Mouse (Mus musculus) hindbrain, embryonic 16.5 days (tissue): ENCODE measurements at regions not wholly inside any gene's neighbourhood (a gene's known extent, or its start where the extent isn't known, plus 50 kb on each side); places are given as distances from the start of the nearest gene placed in this dataset.

ENCODE experiments used
- ATAC-seq: fragments of 200-750 bp; cut with Nextera tagmentation; 2 replicates; pipeline ENCODE4 v1.8.0; 2017; ENCODE audit warnings: moderate TSS enrichment, moderate library complexity
- H3K27ac ChIP-seq: fragments of 300-500 bp; sonication (generic); 2 replicates; pipeline ENCODE4 v1.5.1; 2014; ENCODE audit warnings: low read depth, mild to moderate bottlenecking, control low read depth, low read length, moderate library complexity
- H3K27me3 ChIP-seq: fragments of 300-500 bp; sonication (generic); replicated peaks from 2 replicates; pipeline ENCODE4 v1.6.1; 2014; ENCODE audit warnings: low read length; ENCODE audit not compliant: control insufficient read depth, insufficient read depth
- H3K36me3 ChIP-seq: fragments of 300-500 bp; sonication (generic); 2 replicates; pipeline ENCODE4 v1.6.1; 2014; ENCODE audit warnings: mild to moderate bottlenecking, low read length, moderate library complexity, mixed read lengths; ENCODE audit not compliant: control insufficient read depth, insufficient read depth
- H3K4me1 ChIP-seq: fragments of 300-500 bp; sonication (generic); 2 replicates; pipeline ENCODE4 v1.6.1; 2014; ENCODE audit warnings: low read depth, low read length; ENCODE audit not compliant: control insufficient read depth, insufficient read depth
- H3K4me2 ChIP-seq: fragments of 300-500 bp; sonication (generic); 2 replicates; pipeline ENCODE4 v1.6.1; 2014; ENCODE audit warnings: mild to moderate bottlenecking, low read length, control low read depth, moderate library complexity
- H3K4me3 ChIP-seq: fragments of 300-500 bp; sonication (generic); 2 replicates; pipeline ENCODE4 v1.5.1; 2014; ENCODE audit warnings: mild to moderate bottlenecking, low read length, control low read depth, moderate library complexity
- H3K9ac ChIP-seq: fragments of 300-500 bp; sonication (generic); 2 replicates; pipeline ENCODE4 v1.6.1; 2014; ENCODE audit warnings: low read depth, mild to moderate bottlenecking, control low read depth, low read length, moderate library complexity
- H3K9me3 ChIP-seq: fragments of 300-500 bp; sonication (generic); 2 replicates; pipeline ENCODE4 v1.6.1; 2014; ENCODE audit warnings: mild to moderate bottlenecking, low read length, moderate library complexity; ENCODE audit not compliant: control insufficient read depth
- WGBS: fragments of 180-500 bp; shearing (Covaris S2); extraction: QIAGEN DNeasy Blood & Tissue Kit; methylation state at CpG from one replicate; pipeline ENCODE4 v1.1.7; 2014; 5-methylcytosine and 5-hydroxymethylcytosine counted together

GRCm38 (mm10) chr2:146694041-146694440, 161.6 kb upstream of the Kiz start:
- H3K4me2 ChIP-seq = peak overlapping the region; percentile 32
- H3K27me3 ChIP-seq = no peaks in the 10 kb centered on the region
- no peaks in the 10 kb centered on the region for H3K36me3 ChIP-seq
- no peaks in the 10 kb centered on the region for H3K4me1 ChIP-seq
- peaks cover 2% of the 10 kb centered on the region; the same call in 1 of the 2 replicates for H3K9me3 ChIP-seq
- WGBS = 20% methylated on average over 5 of the region's 5 CpGs
- H3K9ac ChIP-seq = no peak overlapping the region
- H3K27ac ChIP-seq = no peak overlapping the region
- peak; percentile 83 for ATAC-seq
- H3K4me3 ChIP-seq = no peak overlapping the region

- Histone ChIP-seq H3K27ac (no peak overlapping the region), H3K4me3 (no peak overlapping the region), H3K9ac (no peak overlapping the region), H3K4me2 (no peak overlapping the region), H3K4me1 (no peaks in the 10 kb centered on the region), H3K9me3 (peaks cover 2% of the 10 kb centered on the region; the same call in 1 of the 2 replicates), H3K36me3 (no peaks in the 10 kb centered on the region), H3K27me3 (no peaks in the 10 kb centered on the region)
- 95% methylated on average over 2 of the region's 2 CpGs for WGBS
- no peak for ATAC-seq
Observed at GRCm38 (mm10) chr2:146696277-146696676, 159.4 kb upstream of the Kiz start.

- H3K4me1 ChIP-seq = no peaks in the 10 kb centered on the region
- H3K4me2 ChIP-seq = no peak overlapping the region
- no peak overlapping the region for H3K9ac ChIP-seq
- no peak overlapping the region for H3K27ac ChIP-seq
- H3K36me3 ChIP-seq = no peaks in the 10 kb centered on the region
- H3K4me3 ChIP-seq = no peak overlapping the region
- no peaks in the 10 kb centered on the region for H3K9me3 ChIP-seq
- ATAC-seq = no peak
- no peaks in the 10 kb centered on the region for H3K27me3 ChIP-seq
- 92% methylated on average over 4 of the region's 4 CpGs for WGBS
Observed at GRCm38 (mm10) chr2:146696727-146697126, 158.9 kb upstream of the Kiz start.

GRCm38 (mm10) chr2:146710676-146711075, 145.0 kb upstream of the Kiz start:
- Histone ChIP-seq H3K4me1 (peaks cover 7% of the 10 kb centered on the region; the same call in 1 of the 2 replicates), H3K27me3 (no peaks in the 10 kb centered on the region), H3K36me3 (no peaks in the 10 kb centered on the region), H3K4me3 (no peak overlapping the region), H3K9me3 (no peaks in the 10 kb centered on the region), H3K9ac (no peak overlapping the region), H3K27ac (no peak overlapping the region), H3K4me2 (no peak overlapping the region)
- 27% methylated on average over 8 of the region's 8 CpGs for WGBS
- peak; percentile 97 for ATAC-seq

GRCm38 (mm10) chr2:146721184-146721715, 134.4 kb upstream of the Kiz start:
- no peak overlapping the region for H3K9ac ChIP-seq
- peaks cover 3% of the 10 kb centered on the region; the same call in 1 of the 2 replicates for H3K9me3 ChIP-seq
- WGBS = 17% methylated on average over 10 of the region's 10 CpGs
- no peaks in the 10 kb centered on the region for H3K36me3 ChIP-seq
- no peaks in the 10 kb centered on the region for H3K27me3 ChIP-seq
- H3K4me2 ChIP-seq = 0 out of 2 replicates have a peak overlapping the region, but pooled peaks have one; percentile 16
- no peak overlapping the region for H3K27ac ChIP-seq
- no peak for ATAC-seq
- no peak overlapping the region for H3K4me3 ChIP-seq
- H3K4me1 ChIP-seq = peaks cover 6% of the 10 kb centered on the region; the same call in 1 of the 2 replicates

GRCm38 (mm10) chr2:146722351-146723025, 133.2 kb upstream of the Kiz start:
- peak overlapping the region; percentile 21; the same call in 1 of the 2 replicates for H3K27ac ChIP-seq
- no peak for ATAC-seq
- WGBS = 13% methylated on average over 8 of the region's 8 CpGs

GRCm38 (mm10) chr2:146723172-146723571, 132.5 kb upstream of the Kiz start:
- WGBS = 15% methylated on average over 9 of the region's 9 CpGs
- Histone ChIP-seq H3K4me1 (peaks cover 6% of the 10 kb centered on the region; the same call in 1 of the 2 replicates), H3K27ac (no peak overlapping the region), H3K4me3 (no peak overlapping the region), H3K36me3 (no peaks in the 10 kb centered on the region), H3K9me3 (no peaks in the 10 kb centered on the region), H3K9ac (no peak overlapping the region), H3K27me3 (no peaks in the 10 kb centered on the region), H3K4me2 (peak overlapping the region; percentile 20; the same call in 1 of the 2 replicates)
- ATAC-seq = peak; percentile 76

More at GRCm38 (mm10) chr2:146722351-146723025, 133.2 kb upstream of the Kiz start:
- H3K4me1 ChIP-seq = peaks cover 6% of the 10 kb centered on the region; the same call in 1 of the 2 replicates
- no peaks in the 10 kb centered on the region for H3K27me3 ChIP-seq
- H3K9me3 ChIP-seq = no peaks in the 10 kb centered on the region
- no peak overlapping the region for H3K4me2 ChIP-seq
- no peak overlapping the region for H3K4me3 ChIP-seq
- H3K9ac ChIP-seq = no peak overlapping the region
- H3K36me3 ChIP-seq = no peaks in the 10 kb centered on the region

- ATAC-seq = no peak; the same call in 1 of the 2 replicates
- Histone ChIP-seq H3K9me3 (no peaks in the 10 kb centered on the region), H3K27ac (no peak overlapping the region), H3K27me3 (no peaks in the 10 kb centered on the region), H3K36me3 (no peaks in the 10 kb centered on the region), H3K4me1 (peaks cover 6% of the 10 kb centered on the region; the same call in 1 of the 2 replicates), H3K9ac (no peak overlapping the region), H3K4me3 (no peak overlapping the region), H3K4me2 (no peak overlapping the region)
- 31% methylated on average over 4 of the region's 4 CpGs for WGBS
Observed at GRCm38 (mm10) chr2:146723671-146724070, 132.0 kb upstream of the Kiz start.

- Histone ChIP-seq H3K36me3 (no peaks in the 10 kb centered on the region), H3K9ac (no peak overlapping the region), H3K4me3 (no peak overlapping the region), H3K27me3 (no peaks in the 10 kb centered on the region), H3K4me1 (peaks cover 6% of the 10 kb centered on the region; the same call in 1 of the 2 replicates), H3K27ac (0 out of 2 replicates have a peak overlapping the region, but pooled peaks have one; percentile 1), H3K9me3 (no peaks in the 10 kb centered on the region), H3K4me2 (no peak overlapping the region)
- 32% methylated on average over 10 of the region's 10 CpGs for WGBS
- no peak for ATAC-seq
Observed at GRCm38 (mm10) chr2:146724142-146724679, 131.5 kb upstream of the Kiz start.
